Mouse (Mus musculus) testis, adult 2 months (tissue): Measurements from ENCODE around the gene Irgq.
"Not testable (repeated sequence)": the region's sequence is repeated elsewhere in the genome, so short reads cannot be mapped to it uniquely, and the experiment has no call there.

Experiments used
- CTCF ChIP-seq: fragments of 200-500 bp; IDR thresholded peaks from 2 replicates; pipeline ENCODE4 v1.5.1; 2012; ENCODE audit warnings: low read depth, mild to moderate bottlenecking, inconsistent platforms, low read length, moderate library complexity; ENCODE audit not compliant: control insufficient read depth, insufficient read depth, insufficient replicate concordance
- POLR2A ChIP-seq: fragments of 200-500 bp; IDR thresholded peaks from 2 replicates; pipeline ENCODE4 v1.6.1; 2012; ENCODE audit warnings: low read depth, mild to moderate bottlenecking, inconsistent platforms, low read length, moderate library complexity; ENCODE audit not compliant: control insufficient read depth

GRCm38 (mm10) chr7:24483291-24483690, 47.2 kb upstream of the Irgq start:
- not testable (repeated sequence) for TF ChIP-seq CTCF, POLR2A
